Mouse (Mus musculus) liver, postnatal 0 days (tissue): ENCODE data around the gene U90926. TPM values are rescaled to one million over a fixed set of nuclear protein-coding genes. Genes with fewer than 3 reads are reported as not detected.

ENCODE experiments used
- ATAC-seq: fragments of 200-750 bp; cut with Nextera tagmentation; 2 replicates; pipeline ENCODE4 v1.8.0; 2017; ENCODE audit warnings: mild to moderate bottlenecking, moderate library complexity
- DNase-seq: peaks from one replicate; pipeline ENCODE4 v3.0.0-alpha.2; 2016
- H3K27ac ChIP-seq: fragments of 300-500 bp; sonication (generic); 2 replicates; pipeline ENCODE4 v1.5.1; 2014; ENCODE audit warnings: antibody characterized with exemption, moderate library complexity, mild to moderate bottlenecking, low read depth
- H3K27me3 ChIP-seq: fragments of 300-500 bp; sonication (generic); 2 replicates; pipeline ENCODE4 v1.6.1; 2014; ENCODE audit warnings: low read length, control low read depth, mixed read lengths; ENCODE audit not compliant: insufficient read depth
- H3K36me3 ChIP-seq: fragments of 300-500 bp; sonication (generic); replicated peaks from 2 replicates; pipeline ENCODE4 v1.6.1; 2014; ENCODE audit warnings: mild to moderate bottlenecking, control low read depth, low read length, moderate library complexity, mixed read lengths; ENCODE audit not compliant: insufficient read depth
- H3K4me1 ChIP-seq: fragments of 300-500 bp; sonication (generic); 2 replicates; pipeline ENCODE4 v1.6.1; 2014; ENCODE audit warnings: antibody characterized with exemption, mild to moderate bottlenecking, control low read depth; ENCODE audit not compliant: insufficient read depth
- H3K4me2 ChIP-seq: fragments of 300-500 bp; sonication (generic); 2 replicates; pipeline ENCODE4 v1.6.1; 2014; ENCODE audit warnings: low read depth, mild to moderate bottlenecking, low read length, moderate library complexity, mixed read lengths
- H3K4me3 ChIP-seq: fragments of 300-500 bp; sonication (generic); 2 replicates; pipeline ENCODE4 v1.5.1; 2014; ENCODE audit warnings: low read depth, low read length
- H3K9ac ChIP-seq: fragments of 300-500 bp; sonication (generic); replicated peaks from 2 replicates; pipeline ENCODE4 v1.6.1; 2014; ENCODE audit warnings: mild to moderate bottlenecking, moderate library complexity
- H3K9me3 ChIP-seq: fragments of 300-500 bp; sonication (generic); 2 replicates; pipeline ENCODE4 v1.6.1; 2016; ENCODE audit warnings: mild to moderate bottlenecking, control low read depth, low read length, mixed read lengths
- CTCF ChIP-seq: sonication (generic); IDR thresholded peaks from 2 replicates; pipeline ENCODE4 v1.5.1; 2016; ENCODE audit warnings: antibody characterized with exemption, low read depth
- EP300 ChIP-seq: IDR thresholded peaks from 2 replicates; pipeline ENCODE4 v1.6.1; 2016; ENCODE audit warnings: antibody characterized with exemption, low read depth, mild to moderate bottlenecking
- whole genome bisulfite sequencing: fragments of 180-500 bp; shearing (Covaris S2); extraction: QIAGEN DNeasy Blood & Tissue Kit; methylation state at CpG from one replicate; pipeline ENCODE4 v1.1.7; 2014; ENCODE audit not compliant: insufficient replicate concordance; 5-methylcytosine and 5-hydroxymethylcytosine counted together
- polyA plus RNA-seq: library from polyadenylated mRNA; unstranded; fragments of >200 nt; fragmentation: Nextera tagmentation; extraction: Ambion mirVana; gene quantifications from 2 replicates; pipeline ENCODE4 v1.2.1, GENCODE M21; 2015

The U90926 gene
- polyA plus RNA-seq, 1 experiment from 2014 or later: not detected

- Histone ChIP-seq H3K9ac (no peak overlapping the region), H3K27ac (no peak overlapping the region)
- no peak for ATAC-seq
Observed at GRCm38 (mm10) chr5:92234939-92235557, 19.8 kb upstream of the U90926 start.

DNA sequence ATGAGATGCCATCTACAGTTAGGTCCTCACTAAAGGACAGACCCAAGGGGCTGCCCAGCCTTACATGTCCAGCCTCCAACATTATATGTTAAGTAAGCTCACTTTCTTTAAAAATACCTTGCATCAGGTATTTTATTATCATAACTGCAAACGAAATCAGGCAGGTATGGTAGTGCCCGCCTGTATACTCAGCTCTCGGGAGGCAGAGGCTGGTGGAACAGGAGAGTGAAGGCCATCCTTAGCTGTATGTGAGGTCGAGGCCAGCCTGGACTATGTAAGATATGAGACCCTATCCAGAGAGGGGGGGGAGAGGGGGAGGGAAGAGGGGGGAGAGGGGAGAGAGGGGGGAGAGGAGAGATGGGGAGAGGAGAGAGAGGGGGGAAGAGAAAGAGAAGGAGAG is 18.2 kb upstream of the U90926 start:
- no peak for TF ChIP-seq CTCF
- TF ChIP-seq EP300: no peak
- H3K4me1 ChIP-seq: no peaks in the 10 kb centered on the region
- H3K9ac ChIP-seq: no peak overlapping the region
- no peaks in the 10 kb centered on the region for H3K27me3 ChIP-seq
- WGBS: 72% methylated on average over 4 of the region's 4 CpGs
- no peak overlapping the region for H3K4me2 ChIP-seq
- DNase-seq (no peak), ATAC-seq (no peak)
- H3K27ac ChIP-seq: no peak overlapping the region
- no peaks in the 10 kb centered on the region for H3K36me3 ChIP-seq
- no peaks in the 10 kb centered on the region for H3K9me3 ChIP-seq
- H3K4me3 ChIP-seq: no peak overlapping the region

More at GRCm38 (mm10) chr5:92234939-92235557, 19.8 kb upstream of the U90926 start:
- TF ChIP-seq CTCF (no peak), EP300 (no peak)
- Histone ChIP-seq H3K4me2 (no peak overlapping the region), H3K9me3 (no peaks in the 10 kb centered on the region), H3K27me3 (0 out of 2 replicates have a peak, but pooled peaks cover 2% of the 10 kb centered on the region), H3K36me3 (no peaks in the 10 kb centered on the region), H3K4me1 (no peaks in the 10 kb centered on the region), H3K4me3 (no peak overlapping the region)
- WGBS: 19% methylated on average over 5 of the region's 5 CpGs
- no peak for DNase-seq

DNA sequence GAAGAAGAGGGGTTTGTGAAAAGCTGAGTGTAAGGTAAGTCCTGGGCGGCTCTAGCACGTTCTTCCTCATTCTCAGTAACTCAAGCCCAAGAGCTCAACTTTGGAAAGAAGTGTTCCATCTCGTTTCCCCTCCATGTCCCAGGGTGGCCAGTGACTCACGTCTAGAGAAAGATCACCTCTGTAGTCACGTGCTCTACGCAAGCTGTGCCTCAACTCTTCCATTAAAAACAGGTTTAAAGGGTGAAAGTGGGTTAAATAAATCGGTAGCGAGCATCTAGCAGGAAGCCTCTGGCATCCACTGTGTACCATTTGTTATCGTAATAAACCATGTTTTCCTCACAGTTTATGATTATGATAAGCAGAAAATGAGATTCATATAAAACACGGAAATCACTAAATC is 16.6 kb upstream of the U90926 start:
- ATAC-seq (no peak), DNase-seq (no peak)
- H3K4me3 ChIP-seq: no peak overlapping the region
- no peak overlapping the region for H3K27ac ChIP-seq
- H3K4me2 ChIP-seq: no peak overlapping the region
- no peaks in the 10 kb centered on the region for H3K36me3 ChIP-seq
- no peak overlapping the region for H3K9ac ChIP-seq
- H3K9me3 ChIP-seq: no peaks in the 10 kb centered on the region
- WGBS: 71% methylated on average over 10 of the region's 10 CpGs
- H3K27me3 ChIP-seq: no peaks in the 10 kb centered on the region
- no peaks in the 10 kb centered on the region for H3K4me1 ChIP-seq
- no peak for TF ChIP-seq EP300
- TF ChIP-seq CTCF: no peak

DNA sequence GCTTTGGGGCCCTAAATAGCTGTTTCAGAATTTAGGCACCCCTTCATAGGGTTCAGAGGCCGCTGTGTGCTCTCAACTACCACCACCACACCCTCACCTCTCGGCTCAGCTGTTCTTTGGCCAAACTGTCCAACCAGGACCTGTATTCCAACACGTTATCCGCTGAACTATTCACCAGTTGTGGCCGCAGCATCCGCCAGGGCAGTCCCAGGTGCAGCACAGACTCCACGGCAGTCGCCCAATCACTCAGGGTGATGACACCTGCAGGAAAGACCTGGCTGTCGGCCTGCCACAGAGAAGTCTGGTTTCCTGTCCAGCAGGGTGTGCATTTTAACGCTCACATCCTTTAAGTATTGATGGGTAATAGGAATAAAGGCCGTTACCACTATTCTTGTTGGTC is 15.1 kb upstream of the U90926 start:
- no peak overlapping the region for H3K4me2 ChIP-seq
- WGBS: 83% methylated on average over 11 of the region's 11 CpGs
- H3K27me3 ChIP-seq: no peaks in the 10 kb centered on the region
- no peaks in the 10 kb centered on the region for H3K9me3 ChIP-seq
- no peaks in the 10 kb centered on the region for H3K4me1 ChIP-seq
- ATAC-seq: no peak
- no peak overlapping the region for H3K27ac ChIP-seq
- H3K9ac ChIP-seq: no peak overlapping the region
- H3K4me3 ChIP-seq: no peak overlapping the region
- no peaks in the 10 kb centered on the region for H3K36me3 ChIP-seq
- TF ChIP-seq CTCF (no peak), EP300 (no peak)
- no peak for DNase-seq

DNA sequence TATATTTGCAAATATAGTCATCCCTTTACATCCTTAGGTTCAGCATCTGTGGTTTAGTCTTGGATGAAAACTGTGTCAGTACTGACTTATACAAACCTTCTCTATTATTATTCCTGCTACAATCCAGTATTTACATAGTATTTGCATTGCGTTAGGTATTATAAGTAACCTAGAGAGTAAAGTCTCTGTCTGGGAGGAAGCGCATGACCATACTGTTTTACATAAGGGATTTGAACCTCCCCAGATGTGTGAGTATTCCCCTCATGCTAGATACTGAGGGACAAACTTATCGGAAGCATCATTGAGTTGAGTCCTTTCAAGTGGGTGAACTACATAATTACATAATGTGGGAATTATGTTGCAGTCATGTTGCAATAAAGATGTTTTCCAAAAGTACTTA is 14.3 kb upstream of the U90926 start:
- H3K9ac ChIP-seq: no peak overlapping the region
- no peaks in the 10 kb centered on the region for H3K27me3 ChIP-seq
- TF ChIP-seq EP300 (no peak), CTCF (no peak)
- no peaks in the 10 kb centered on the region for H3K4me1 ChIP-seq
- no peak overlapping the region for H3K27ac ChIP-seq
- DNase-seq (no peak), ATAC-seq (no peak)
- H3K9me3 ChIP-seq: no peaks in the 10 kb centered on the region
- H3K36me3 ChIP-seq: no peaks in the 10 kb centered on the region
- no peak overlapping the region for H3K4me2 ChIP-seq
- H3K4me3 ChIP-seq: no peak overlapping the region
- 92% methylated on average over 3 of the region's 3 CpGs for WGBS

DNA sequence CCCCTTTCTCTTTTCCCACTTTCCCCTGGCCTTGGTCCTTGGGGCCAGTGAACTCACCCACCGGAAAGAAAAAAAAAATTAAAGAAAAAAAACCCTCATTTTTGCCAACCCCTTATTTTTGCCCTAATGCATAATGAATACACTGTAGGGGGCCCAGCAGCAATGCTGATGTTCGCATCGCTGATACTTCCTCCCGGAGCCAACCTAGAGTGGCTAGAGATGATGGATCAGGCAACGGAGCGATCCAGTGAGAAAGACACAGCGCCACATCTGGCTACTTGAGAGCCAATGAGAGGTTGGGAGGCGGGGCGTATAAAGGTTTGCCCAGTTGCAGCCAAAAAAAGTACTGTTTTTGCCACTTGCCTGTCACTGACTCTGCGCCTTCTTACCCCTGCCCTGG is 13.6 kb upstream of the U90926 start:
- H3K36me3 ChIP-seq: no peaks in the 10 kb centered on the region
- H3K4me1 ChIP-seq: no peaks in the 10 kb centered on the region
- 39% methylated on average over 10 of the region's 10 CpGs for WGBS
- H3K9me3 ChIP-seq: no peaks in the 10 kb centered on the region
- no peak overlapping the region for H3K4me3 ChIP-seq
- H3K27ac ChIP-seq: no peak overlapping the region
- DNase-seq (no peak), ATAC-seq (no peak)
- H3K4me2 ChIP-seq: no peak overlapping the region
- H3K27me3 ChIP-seq: no peaks in the 10 kb centered on the region
- no peak overlapping the region for H3K9ac ChIP-seq
- TF ChIP-seq CTCF: no peak
- TF ChIP-seq EP300: no peak
